Mouse (Mus musculus) limb, embryonic 12.5 days (tissue): ENCODE results near the gene Dgkz. TPM values are rescaled to one million over a fixed set of nuclear protein-coding genes. Genes with fewer than 3 reads are reported as not detected.

Source experiments
- ATAC-seq: fragments of 200-750 bp; cut with Nextera tagmentation; 2 replicates; pipeline ENCODE4 v1.8.0; 2017; ENCODE audit warnings: low read depth, moderate TSS enrichment; ENCODE audit not compliant: insufficient number of reproducible peaks, insufficient read depth, low FRiP score, low TSS enrichment
- H3K27ac ChIP-seq: fragments of 300-500 bp; sonication (generic); 2 replicates; pipeline ENCODE4 v1.5.1; 2016; ENCODE audit warnings: mild to moderate bottlenecking, moderate library complexity
- H3K27me3 ChIP-seq: fragments of 300-500 bp; sonication (generic); 2 replicates; pipeline ENCODE4 v1.6.1; 2016; ENCODE audit warnings: mild to moderate bottlenecking, moderate library complexity
- H3K36me3 ChIP-seq: fragments of 300-500 bp; sonication (generic); 2 replicates; pipeline ENCODE4 v1.6.1; 2016; ENCODE audit warnings: mild to moderate bottlenecking, moderate library complexity
- H3K4me1 ChIP-seq: fragments of 300-500 bp; sonication (generic); replicated peaks from 2 replicates; pipeline ENCODE4 v1.6.1; 2016
- H3K4me2 ChIP-seq: fragments of 300-500 bp; sonication (generic); 2 replicates; pipeline ENCODE4 v1.6.1; 2016; ENCODE audit warnings: mild to moderate bottlenecking, moderate library complexity
- H3K4me3 ChIP-seq: fragments of 300-500 bp; sonication (generic); replicated peaks from 2 replicates; pipeline ENCODE4 v1.5.1; 2016; ENCODE audit warnings: mild to moderate bottlenecking
- H3K9ac ChIP-seq: fragments of 300-500 bp; sonication (generic); replicated peaks from 2 replicates; pipeline ENCODE4 v1.6.1; 2016; ENCODE audit warnings: mild to moderate bottlenecking, moderate library complexity
- H3K9me3 ChIP-seq: fragments of 300-500 bp; sonication (generic); 2 replicates; pipeline ENCODE4 v1.6.1; 2016; ENCODE audit warnings: mild to moderate bottlenecking, moderate library complexity
- WGBS: fragments of 180-500 bp; shearing (Covaris S2); methylation state at CpG from one replicate; pipeline ENCODE4 v1.1.7; 2016; 5-methylcytosine and 5-hydroxymethylcytosine counted together
- polyA plus RNA-seq: library from polyadenylated mRNA; unstranded; fragments of >200 nt; fragmentation: Nextera tagmentation; extraction: Ambion mirVana; gene quantifications from 2 replicates; pipeline ENCODE4 v1.2.1, GENCODE M21; 2016

The Dgkz gene
- polyA plus RNA-seq, 1 experiment from 2014 or later = 33.7 TPM

- peaks cover 14% of the 10 kb centered on the region for H3K27me3 ChIP-seq
- peaks cover 34% of the 10 kb centered on the region for H3K4me1 ChIP-seq
- 82% methylated on average over 12 of the region's 12 CpGs for WGBS
- peak overlapping the region; percentile 83 for H3K27ac ChIP-seq
- H3K9ac ChIP-seq = no peak overlapping the region
- ATAC-seq = no peak
- H3K4me3 ChIP-seq = no peak overlapping the region
- H3K9me3 ChIP-seq = no peaks in the 10 kb centered on the region
- H3K4me2 ChIP-seq = no peak overlapping the region
- H3K36me3 ChIP-seq = no peaks in the 10 kb centered on the region
Measured at GRCm38 (mm10) chr2:92011424-92012353, 36.0 kb upstream of the Dgkz start.

GRCm38 (mm10) chr2:92008623-92009404 lies 33.1 kb upstream of the Dgkz start:
- peak; percentile 19; the same call in 1 of the 2 replicates for ATAC-seq
- H3K27me3 ChIP-seq = peaks cover 20% of the 10 kb centered on the region
- WGBS = 3% methylated on average over 20 of the region's 20 CpGs
- no peaks in the 10 kb centered on the region for H3K36me3 ChIP-seq
- H3K9ac ChIP-seq = peak overlapping the region; percentile 49
- peak overlapping the region; percentile 89 for H3K4me2 ChIP-seq
- peak overlapping the region; percentile 45 for H3K4me3 ChIP-seq
- H3K9me3 ChIP-seq = no peaks in the 10 kb centered on the region
- H3K27ac ChIP-seq = peak overlapping the region; percentile 89; the same call in 1 of the 2 replicates
- peaks cover 38% of the 10 kb centered on the region for H3K4me1 ChIP-seq

- Histone ChIP-seq H3K27me3 (peaks cover 22% of the 10 kb centered on the region), H3K27ac (peak overlapping the region; percentile 89), H3K9ac (peak overlapping the region; percentile 49), H3K4me3 (peak overlapping the region; percentile 45), H3K36me3 (no peaks in the 10 kb centered on the region), H3K4me1 (peaks cover 33% of the 10 kb centered on the region), H3K4me2 (peak overlapping the region; percentile 89), H3K9me3 (no peaks in the 10 kb centered on the region)
- ATAC-seq = peak; percentile 96
- WGBS = 1% methylated on average over 34 of the region's 34 CpGs
Measured at GRCm38 (mm10) chr2:92007933-92008622, 32.4 kb upstream of the Dgkz start.

- H3K4me2 ChIP-seq = peak overlapping the region; percentile 89
- WGBS = 1% methylated on average over 28 of the region's 28 CpGs
- H3K27ac ChIP-seq = peak overlapping the region; percentile 89
- H3K27me3 ChIP-seq = peaks cover 22% of the 10 kb centered on the region
- no peaks in the 10 kb centered on the region for H3K9me3 ChIP-seq
- H3K9ac ChIP-seq = peak overlapping the region; percentile 49
- H3K4me1 ChIP-seq = peaks cover 24% of the 10 kb centered on the region
- H3K36me3 ChIP-seq = no peaks in the 10 kb centered on the region
- peak overlapping the region; percentile 45 for H3K4me3 ChIP-seq
- ATAC-seq = 0 out of 2 replicates have a peak, but pooled peaks have one; percentile 17
Measured at GRCm38 (mm10) chr2:92006983-92007921, 31.6 kb upstream of the Dgkz start.

- H3K27ac ChIP-seq = no peak overlapping the region
- no peak for ATAC-seq
- H3K4me1 ChIP-seq = peaks cover 21% of the 10 kb centered on the region
- H3K27me3 ChIP-seq = peaks cover 22% of the 10 kb centered on the region
- peak overlapping the region; percentile 45 for H3K4me3 ChIP-seq
- H3K4me2 ChIP-seq = peak overlapping the region; percentile 89
- no peaks in the 10 kb centered on the region for H3K36me3 ChIP-seq
- 42% methylated on average over 6 of the region's 6 CpGs for whole genome bisulfite sequencing
- no peaks in the 10 kb centered on the region for H3K9me3 ChIP-seq
- H3K9ac ChIP-seq = no peak overlapping the region
Measured at GRCm38 (mm10) chr2:92006491-92006890, 30.8 kb upstream of the Dgkz start.

- ATAC-seq = no peak
- Histone ChIP-seq H3K4me3 (no peak overlapping the region), H3K4me2 (no peak overlapping the region), H3K9me3 (no peaks in the 10 kb centered on the region), H3K4me1 (peaks cover 21% of the 10 kb centered on the region), H3K36me3 (no peaks in the 10 kb centered on the region), H3K27ac (no peak overlapping the region), H3K9ac (no peak overlapping the region), H3K27me3 (peaks cover 17% of the 10 kb centered on the region)
- WGBS = 78% methylated on average over 7 of the region's 7 CpGs
Measured at GRCm38 (mm10) chr2:92004617-92005016, 29.0 kb upstream of the Dgkz start.

GRCm38 (mm10) chr2:91997905-91998608 lies 22.4 kb upstream of the Dgkz start:
- no peak for ATAC-seq
- no peaks in the 10 kb centered on the region for H3K36me3 ChIP-seq
- 78% methylated on average over 16 of the region's 16 CpGs for WGBS
- no peaks in the 10 kb centered on the region for H3K4me1 ChIP-seq
- no peak overlapping the region for H3K4me2 ChIP-seq
- H3K27me3 ChIP-seq = peaks cover 6% of the 10 kb centered on the region
- no peak overlapping the region for H3K4me3 ChIP-seq
- no peak overlapping the region for H3K27ac ChIP-seq
- no peaks in the 10 kb centered on the region for H3K9me3 ChIP-seq
- no peak overlapping the region for H3K9ac ChIP-seq

GRCm38 (mm10) chr2:91996006-91996405 lies 20.3 kb upstream of the Dgkz start:
- no peak overlapping the region for H3K4me3 ChIP-seq
- H3K9ac ChIP-seq = no peak overlapping the region
- peaks cover 6% of the 10 kb centered on the region; the same call in 1 of the 2 replicates for H3K27me3 ChIP-seq
- H3K4me2 ChIP-seq = no peak overlapping the region
- no peaks in the 10 kb centered on the region for H3K9me3 ChIP-seq
- H3K4me1 ChIP-seq = no peaks in the 10 kb centered on the region
- 81% methylated on average over 5 of the region's 5 CpGs for WGBS
- no peaks in the 10 kb centered on the region for H3K36me3 ChIP-seq
- no peak overlapping the region for H3K27ac ChIP-seq
- no peak for ATAC-seq

GRCm38 (mm10) chr2:91993409-91993808 lies 17.7 kb upstream of the Dgkz start:
- no peak overlapping the region for H3K9ac ChIP-seq
- H3K27ac ChIP-seq = no peak overlapping the region
- no peak overlapping the region for H3K4me2 ChIP-seq
- 87% methylated on average over 3 of the region's 3 CpGs for WGBS
- peaks cover 6% of the 10 kb centered on the region; the same call in 1 of the 2 replicates for H3K27me3 ChIP-seq
- no peaks in the 10 kb centered on the region for H3K36me3 ChIP-seq
- H3K4me1 ChIP-seq = no peaks in the 10 kb centered on the region
- H3K4me3 ChIP-seq = no peak overlapping the region
- no peaks in the 10 kb centered on the region for H3K9me3 ChIP-seq
- no peak for ATAC-seq
